Mouse (Mus musculus) large intestine, adult 2 months (tissue): ENCODE data around the gene Kif19a. TPM values are rescaled to one million over a fixed set of nuclear protein-coding genes. Genes with fewer than 3 reads are reported as not detected.
A peak's percentile ranks its signal among the peaks of the same experiment; 100 is the strongest.

Experiments
- DNase-seq: peaks from one replicate; pipeline ENCODE4 v3.0.0-alpha.2; 2012; ENCODE audit warnings: low read depth, low spot score
- WGBS: fragments of 180-500 bp; shearing (Covaris S2); methylation state at CpG from one replicate; pipeline ENCODE4 v1.1.7; 2018; 5-methylcytosine and 5-hydroxymethylcytosine counted together
- polyA plus RNA-seq: library from polyadenylated mRNA; depleted of rRNA; stranded (reverse); fragments of >200 nt; gene quantifications from 2 replicates; pipeline ENCODE4 v1.2.3, GENCODE M21; 2012; rRNA removed

Kif19a gene
- polyA plus RNA-seq = 0.76 and 1.0 TPM in 2 replicates

GRCm38 (mm10) chr11:114764820-114765818 lies at the start of gene Kif19a:
Kif19a (plus strand) TSS chr11:114765388.
- DNase-seq = peak; percentile 25
- WGBS = 3% methylated on average over 51 of the region's 51 CpGs

- no peak for DNase-seq
- 70% methylated on average over 7 of the region's 7 CpGs for WGBS
Measured at GRCm38 (mm10) chr11:114715531-114715930, 49.7 kb upstream of the Kif19a start.

GRCm38 (mm10) chr11:114720535-114720934 lies 44.7 kb upstream of the Kif19a start:
- 88% methylated on average over 10 of the region's 10 CpGs for WGBS
- DNase-seq = no peak

- 80% methylated on average over 8 of the region's 8 CpGs for WGBS
- no peak for DNase-seq
Measured at GRCm38 (mm10) chr11:114722438-114722837, 42.8 kb upstream of the Kif19a start.

GRCm38 (mm10) chr11:114723030-114723429 lies 42.2 kb upstream of the Kif19a start:
- DNase-seq = no peak
- whole genome bisulfite sequencing = 69% methylated on average over 13 of the region's 13 CpGs

GRCm38 (mm10) chr11:114724787-114725590 lies 40.2 kb upstream of the Kif19a start:
- DNase-seq = no peak

GRCm38 (mm10) chr11:114726965-114727825 lies 38.0 kb upstream of the Kif19a start, which contains the start of gene Dnaic2:
Dnaic2 (plus strand) TSS chr11:114727408.
- DNase-seq = no peak
- 14% methylated on average over 34 of the region's 34 CpGs for WGBS

More at GRCm38 (mm10) chr11:114724787-114725590, 40.2 kb upstream of the Kif19a start:
- 24% methylated on average over 11 of the region's 11 CpGs for WGBS

GRCm38 (mm10) chr11:114727826-114728186 lies 37.4 kb upstream of the Kif19a start:
- 37% methylated on average over 5 of the region's 5 CpGs for WGBS
- no peak for DNase-seq

- DNase-seq = no peak
Measured at GRCm38 (mm10) chr11:114728333-114728732, 36.9 kb upstream of the Kif19a start.

GRCm38 (mm10) chr11:114729832-114730363 lies 35.3 kb upstream of the Kif19a start:
- no peak for DNase-seq
- WGBS = 43% methylated on average over 6 of the region's 6 CpGs

More at GRCm38 (mm10) chr11:114728333-114728732, 36.9 kb upstream of the Kif19a start:
- 69% methylated on average over 5 of the region's 5 CpGs for WGBS

GRCm38 (mm10) chr11:114731711-114732110 lies 33.5 kb upstream of the Kif19a start:
- no peak for DNase-seq
- WGBS = 81% methylated on average over 4 of the region's 4 CpGs

- 70% methylated on average over 22 of the region's 22 CpGs for WGBS
- no peak for DNase-seq
Measured at GRCm38 (mm10) chr11:114732890-114733289, 32.3 kb upstream of the Kif19a start.

- DNase-seq = no peak
Measured at GRCm38 (mm10) chr11:114736111-114736510, 29.1 kb upstream of the Kif19a start.

GRCm38 (mm10) chr11:114736913-114737624 lies 28.1 kb upstream of the Kif19a start:
- 34% methylated on average over 11 of the region's 11 CpGs for WGBS
- peak; percentile 11 for DNase-seq

More at GRCm38 (mm10) chr11:114736111-114736510, 29.1 kb upstream of the Kif19a start:
- 74% methylated on average over 2 of the region's 2 CpGs for WGBS

GRCm38 (mm10) chr11:114740598-114740997 lies 24.6 kb upstream of the Kif19a start:
- DNase-seq = no peak
- WGBS = 38% methylated on average over 10 of the region's 10 CpGs

- 53% methylated on average over 6 of the region's 6 CpGs for WGBS
Measured at GRCm38 (mm10) chr11:114741451-114741850, 23.7 kb upstream of the Kif19a start.

GRCm38 (mm10) chr11:114745134-114745533 lies 20.1 kb upstream of the Kif19a start:
- DNase-seq = peak; percentile 55
- 3% methylated on average over 12 of the region's 12 CpGs for WGBS

More at GRCm38 (mm10) chr11:114741451-114741850, 23.7 kb upstream of the Kif19a start:
- no peak for DNase-seq

GRCm38 (mm10) chr11:114747564-114748138 lies 17.5 kb upstream of the Kif19a start:
- DNase-seq = no peak

More at GRCm38 (mm10) chr11:114747564-114748138, 17.5 kb upstream of the Kif19a start:
- WGBS = 27% methylated on average over 12 of the region's 12 CpGs
